Mouse (Mus musculus) frontal cortex, postnatal 25 days (tissue): ENCODE data around the gene Nxn.
A peak's percentile ranks its signal among the peaks of the same experiment; 100 is the strongest.

Experiments used
- DNase-seq, 2 experiments: peaks; one replicate each; pipeline ENCODE4 v3.0.0; 2022; ENCODE audit warnings: low spot score in 2 of 2

The Nxn gene

DNA sequence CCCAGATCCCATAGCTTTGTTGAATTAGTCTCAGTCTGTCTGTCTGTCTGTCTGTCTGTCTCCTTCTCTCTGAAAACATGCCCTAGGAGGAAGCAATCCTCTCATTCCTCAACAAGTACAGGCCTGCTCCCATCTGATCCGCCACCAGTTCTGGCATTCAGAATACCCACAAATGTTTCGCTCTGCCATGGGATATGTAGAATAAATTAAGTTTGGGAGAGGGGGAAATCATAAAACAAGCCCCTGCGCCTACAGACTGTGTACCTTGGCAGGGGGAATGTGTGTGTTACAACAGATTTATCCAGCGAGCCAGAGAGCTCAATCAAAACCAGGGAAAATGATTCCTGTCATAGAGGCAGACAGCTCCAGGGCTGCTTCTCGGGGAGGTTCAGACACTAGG lies 98.1 kb downstream of the Nxn start:
- no peak for DNase-seq

DNA sequence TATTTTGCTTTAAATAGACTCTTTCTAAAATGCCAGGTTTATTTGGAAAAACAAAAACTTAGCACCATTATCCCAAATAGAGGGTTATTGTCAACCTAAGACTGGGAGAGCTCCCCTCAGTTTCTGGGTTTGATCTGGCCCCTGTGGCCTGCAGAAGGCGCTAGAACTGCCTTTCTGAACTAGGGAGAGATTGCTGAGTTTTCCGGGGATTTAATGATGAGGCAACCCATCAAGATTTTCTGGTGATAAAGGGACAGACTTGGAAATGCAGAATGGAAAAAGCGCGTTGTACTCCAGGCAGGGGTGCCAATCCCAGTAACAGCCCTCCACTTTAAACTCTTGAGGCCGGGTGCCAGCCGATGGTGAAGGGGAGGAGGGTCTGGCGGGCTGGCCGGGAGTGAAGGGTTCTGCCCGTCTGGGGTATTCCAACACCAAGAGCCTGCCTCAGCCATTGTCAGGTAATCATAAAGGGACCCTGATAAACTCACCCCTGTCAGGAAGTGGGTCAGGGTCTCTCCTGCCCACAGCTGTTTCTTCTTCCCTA lies 100.4 kb downstream of the Nxn start:
- no peak for DNase-seq

DNA sequence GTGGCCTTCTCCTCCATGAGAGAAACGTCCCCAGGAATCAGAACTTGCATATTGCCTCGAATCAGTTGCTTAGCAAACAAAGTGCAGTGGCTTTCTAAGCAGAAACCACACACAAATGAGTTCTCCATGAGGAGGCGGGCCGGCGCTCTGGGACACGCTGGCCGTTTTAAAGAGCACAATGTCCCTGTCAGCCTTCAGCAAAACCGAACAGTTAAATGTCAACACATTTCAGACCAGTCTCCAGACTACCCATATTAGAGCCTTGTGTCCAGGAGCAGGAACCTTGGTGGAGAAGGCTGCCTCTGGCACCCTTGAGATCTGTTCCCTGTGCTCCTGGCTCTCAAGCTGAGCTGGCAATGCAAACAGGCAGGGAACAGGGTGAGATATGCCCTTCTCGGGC lies 101.7 kb downstream of the Nxn start:
- DNase-seq: no peak

DNA sequence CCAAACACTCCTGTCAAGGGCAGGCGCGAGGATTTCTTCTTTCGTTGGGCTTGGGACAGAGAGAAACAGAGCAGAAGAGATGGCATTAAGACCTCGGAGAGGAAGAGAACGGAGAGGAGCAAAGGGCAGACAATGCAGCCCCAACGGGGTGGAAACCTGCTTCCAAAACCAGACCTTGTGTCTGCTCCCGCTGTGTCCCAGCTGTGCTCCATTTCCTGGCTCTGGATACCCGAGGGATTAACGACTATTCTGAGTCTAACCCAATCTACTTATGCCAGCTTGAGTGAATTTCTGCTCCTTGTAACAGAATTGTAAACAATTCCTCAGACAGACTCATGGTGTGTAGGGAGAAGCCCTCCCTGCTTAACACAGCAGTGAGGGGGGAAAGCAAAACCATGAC lies 104.1 kb downstream of the Nxn start:
- no peak for DNase-seq

DNA sequence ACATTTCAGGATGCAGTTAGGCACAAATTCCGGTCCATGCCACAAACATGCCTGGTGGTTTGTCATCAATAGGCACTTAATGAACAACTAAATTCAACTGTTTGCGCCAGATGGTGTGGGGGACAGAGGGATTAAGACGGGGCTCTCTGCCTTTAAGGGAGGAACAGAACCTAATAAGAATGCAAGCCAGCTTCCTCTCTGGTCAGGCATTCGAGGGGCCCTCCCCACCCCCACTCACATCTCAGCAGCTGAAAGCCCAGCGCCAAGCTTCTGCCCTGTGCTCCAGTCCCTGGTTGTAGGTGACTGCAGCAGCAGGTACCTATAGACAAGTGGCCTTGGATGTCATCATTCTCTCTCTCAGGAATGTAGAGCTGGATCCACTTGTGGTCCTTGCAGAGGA lies 104.9 kb downstream of the Nxn start:
- DNase-seq: no peak

DNA sequence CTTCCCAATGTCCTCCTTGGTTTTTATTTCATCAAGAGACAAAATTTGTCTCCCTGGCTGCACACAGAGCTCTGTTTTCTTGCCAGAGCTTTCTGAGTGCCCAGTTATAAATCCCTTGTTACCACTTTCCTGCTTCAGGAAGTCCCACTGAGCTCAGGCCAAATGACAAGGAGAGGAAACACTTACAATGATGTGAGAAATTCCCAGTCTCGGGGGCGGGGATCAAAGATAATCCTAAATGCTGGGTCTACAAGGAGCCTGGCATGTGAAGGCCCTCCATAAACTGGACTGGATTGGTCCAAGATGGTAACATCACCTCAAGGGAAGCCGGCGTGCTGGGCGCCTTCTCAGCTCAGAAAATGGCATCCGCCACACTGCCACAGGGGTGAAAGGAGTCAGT lies 106.1 kb downstream of the Nxn start:
- no peak for DNase-seq

DNA sequence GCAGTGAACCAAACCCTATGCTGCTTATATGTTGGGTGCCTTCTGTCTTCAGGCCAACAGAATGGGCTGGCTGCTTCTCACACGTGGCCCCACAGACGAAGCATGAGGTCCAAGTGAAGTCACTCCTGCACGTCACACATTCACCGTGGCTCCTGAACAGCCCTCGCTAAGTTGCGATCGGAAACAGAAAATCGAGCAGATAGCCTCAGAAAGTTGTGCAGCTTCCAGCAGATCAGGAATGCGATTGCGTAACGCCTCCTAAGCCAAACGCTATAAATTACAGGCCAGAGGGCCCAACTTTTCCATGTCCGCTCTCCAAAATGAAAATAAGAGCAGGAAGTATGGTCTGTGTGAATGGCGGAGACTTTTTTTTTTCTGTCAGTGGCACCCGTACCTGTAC lies 106.5 kb downstream of the Nxn start:
- no peak for DNase-seq

DNA sequence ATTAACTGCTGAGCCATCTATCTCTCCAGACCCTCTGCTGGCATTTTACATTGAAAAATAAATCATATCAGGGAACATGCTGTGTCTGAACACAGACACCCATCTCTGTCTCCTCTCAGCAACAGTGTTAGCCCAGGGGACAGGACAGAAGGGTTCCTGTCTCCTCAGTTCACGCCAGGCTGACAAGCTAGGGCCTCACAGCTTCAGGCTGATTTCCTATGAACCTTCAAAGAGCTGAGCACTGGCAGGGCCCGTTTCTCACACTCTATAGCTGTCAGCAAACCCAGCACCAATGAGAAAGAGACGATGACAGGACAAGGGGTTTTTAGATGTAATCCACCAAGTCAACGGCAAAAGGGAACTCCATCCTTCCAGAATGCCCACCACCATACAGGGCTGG lies 107.0 kb downstream of the Nxn start:
- DNase-seq: no peak

DNA sequence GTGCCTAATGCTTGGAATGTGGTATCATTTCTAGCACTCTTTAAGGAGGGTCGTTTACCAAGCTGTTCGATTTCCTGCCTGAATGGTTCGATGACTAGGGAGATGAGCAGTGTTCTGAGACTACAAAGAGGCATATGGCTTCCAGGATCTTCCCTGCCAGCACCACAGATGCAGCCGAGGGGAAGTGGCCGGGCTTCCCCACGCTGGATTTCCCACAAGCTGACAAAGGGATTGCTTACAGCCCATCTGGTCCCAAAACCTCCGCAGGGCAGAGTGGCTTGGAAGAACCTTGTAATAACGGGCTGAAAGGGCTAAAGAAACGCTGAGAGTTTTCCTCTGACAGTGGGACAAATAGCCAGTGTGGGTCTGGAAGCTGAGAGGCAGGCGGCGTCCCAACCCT lies 108.6 kb downstream of the Nxn start:
- DNase-seq: no peak

DNA sequence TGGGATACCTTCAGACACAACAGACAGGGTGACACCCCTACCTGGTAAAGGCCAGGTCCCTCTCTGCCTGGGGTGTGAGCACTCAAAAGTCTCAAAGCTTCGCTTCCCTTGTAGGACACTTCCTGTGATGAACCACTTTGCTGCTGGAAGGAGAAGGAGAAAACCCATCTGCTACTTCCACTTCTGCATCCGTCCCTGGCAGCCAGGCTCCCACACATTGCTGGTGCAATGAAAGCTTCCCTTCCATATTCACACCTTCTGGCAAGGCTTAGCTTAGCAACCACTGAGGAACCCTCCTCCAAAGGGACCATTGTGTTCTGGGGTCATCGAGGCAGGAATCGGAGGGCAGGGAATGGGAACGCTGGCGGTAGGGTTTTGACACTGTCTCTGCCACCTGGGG lies 110.3 kb downstream of the Nxn start:
- peak in 1 of 2 experiments; percentile 33 for DNase-seq

DNA sequence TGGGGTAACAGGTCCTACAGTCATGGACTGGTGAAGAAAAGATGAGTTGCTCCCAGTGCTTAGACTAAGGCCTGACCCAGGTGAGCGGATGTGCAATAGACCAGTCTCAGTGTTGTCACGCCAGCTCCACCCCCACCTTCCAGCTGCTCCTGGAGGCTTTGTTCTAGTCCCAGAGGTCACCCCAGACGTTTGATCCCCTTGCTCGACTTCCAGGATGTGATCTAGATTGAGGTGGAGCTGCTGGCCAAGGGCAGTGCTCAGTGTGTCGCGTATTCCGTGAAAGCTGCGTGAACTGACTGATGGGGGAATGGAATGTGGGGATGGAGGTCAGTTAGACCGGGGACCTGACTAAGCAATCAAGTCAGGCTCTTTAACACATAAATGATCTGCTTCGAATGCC lies 111.6 kb downstream of the Nxn start:
- DNase-seq: no peak

DNA sequence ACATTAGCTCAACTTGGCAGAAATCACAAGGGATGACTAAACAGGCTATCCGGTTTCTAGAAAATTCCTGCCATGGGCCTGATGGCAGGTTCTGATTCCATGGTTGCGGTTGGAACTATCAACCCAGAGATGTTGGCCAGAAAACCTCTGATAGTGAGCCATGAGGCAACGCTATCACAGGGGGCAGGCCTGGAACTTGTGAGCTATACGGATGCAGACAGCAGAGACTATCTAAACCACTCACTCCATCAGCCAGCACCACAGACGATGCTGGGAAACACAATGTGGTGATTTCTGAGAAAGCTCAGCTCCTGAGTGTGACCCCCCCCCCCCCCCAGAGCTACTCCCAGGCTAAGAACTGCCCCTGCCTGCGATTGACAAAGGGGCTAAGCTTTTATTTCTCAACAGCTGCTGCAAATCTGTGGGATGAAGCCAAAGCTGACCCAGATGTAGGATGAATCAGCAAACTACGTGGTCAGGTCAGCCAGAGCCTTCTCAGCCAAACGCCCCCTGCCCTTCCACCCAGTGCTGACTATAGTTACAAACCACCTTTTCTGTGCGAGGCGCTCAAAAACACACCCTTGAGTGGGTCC lies 112.3 kb downstream of the Nxn start:
- DNase-seq: no peak

DNA sequence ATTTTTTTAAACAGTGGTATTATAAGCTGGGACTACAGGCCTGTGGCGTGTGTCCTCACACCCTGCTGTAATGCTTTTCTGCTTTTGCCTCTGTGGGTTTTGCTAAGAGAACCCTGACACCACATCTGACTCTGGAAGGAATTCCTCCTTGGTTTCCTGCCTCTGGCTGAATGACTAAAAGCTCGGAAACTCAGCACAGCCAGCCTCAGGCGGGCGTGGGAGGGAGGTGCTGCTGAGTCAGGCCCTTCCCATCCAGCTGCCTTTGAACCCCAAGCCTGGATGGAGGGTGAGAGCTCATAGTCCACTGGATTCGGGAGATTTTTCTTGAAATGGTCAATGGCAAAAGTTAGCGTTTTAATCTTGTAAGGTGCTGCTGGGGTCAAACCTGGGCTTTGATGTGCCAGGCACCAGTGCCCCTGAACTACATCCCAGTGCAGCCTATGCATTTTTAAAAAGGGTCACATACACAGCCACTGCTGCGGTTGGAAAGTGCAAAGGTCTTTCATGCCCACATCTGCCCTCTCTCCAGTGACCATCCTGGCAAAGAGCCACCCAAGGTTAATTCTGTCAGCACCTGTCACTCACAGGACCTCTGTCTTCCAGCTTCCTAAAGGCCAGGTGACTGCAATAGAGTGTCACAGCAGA lies 113.4 kb downstream of the Nxn start:
- DNase-seq: peak in 1 of 2 experiments; percentile 20

DNA sequence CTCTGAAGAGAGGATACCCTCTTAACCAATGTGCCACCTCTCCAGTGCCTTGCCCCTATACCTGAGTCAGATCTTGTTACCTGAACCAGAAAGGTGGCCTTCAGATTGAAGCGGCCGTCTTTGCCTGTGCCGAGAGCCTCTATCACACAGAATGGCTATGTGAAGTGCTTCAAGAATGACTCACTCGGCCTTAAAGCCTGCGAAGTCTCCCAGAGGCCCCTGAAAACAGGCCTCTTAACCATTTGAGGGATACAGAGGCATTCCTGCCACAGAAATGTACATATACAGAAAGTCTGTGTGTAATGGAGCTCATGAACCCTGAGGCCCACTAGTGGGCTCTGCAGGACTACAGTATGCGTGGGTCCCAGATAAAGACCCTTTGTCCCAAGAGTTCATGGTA lies 115.1 kb downstream of the Nxn start:
- DNase-seq: no peak

DNA sequence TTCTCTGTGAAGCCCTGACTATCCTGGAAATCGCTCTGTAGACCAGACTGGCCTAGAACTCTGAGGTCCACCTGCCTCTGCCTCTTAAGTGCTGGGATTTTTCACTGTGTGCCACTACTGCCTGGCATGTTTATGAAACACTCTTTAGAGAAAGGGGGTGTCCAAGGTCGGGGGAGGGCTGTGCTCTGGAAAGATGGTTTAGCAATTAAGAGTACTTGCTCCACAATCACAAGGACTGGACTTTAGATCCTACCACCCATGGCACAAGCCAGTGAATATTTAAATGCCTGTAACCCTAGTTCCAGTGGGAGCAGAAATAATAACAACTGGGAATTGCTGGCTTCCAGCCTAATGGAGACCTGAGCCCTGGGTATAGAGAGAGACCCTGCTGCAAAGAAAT lies 119.0 kb downstream of the Nxn start:
- DNase-seq: no peak

DNA sequence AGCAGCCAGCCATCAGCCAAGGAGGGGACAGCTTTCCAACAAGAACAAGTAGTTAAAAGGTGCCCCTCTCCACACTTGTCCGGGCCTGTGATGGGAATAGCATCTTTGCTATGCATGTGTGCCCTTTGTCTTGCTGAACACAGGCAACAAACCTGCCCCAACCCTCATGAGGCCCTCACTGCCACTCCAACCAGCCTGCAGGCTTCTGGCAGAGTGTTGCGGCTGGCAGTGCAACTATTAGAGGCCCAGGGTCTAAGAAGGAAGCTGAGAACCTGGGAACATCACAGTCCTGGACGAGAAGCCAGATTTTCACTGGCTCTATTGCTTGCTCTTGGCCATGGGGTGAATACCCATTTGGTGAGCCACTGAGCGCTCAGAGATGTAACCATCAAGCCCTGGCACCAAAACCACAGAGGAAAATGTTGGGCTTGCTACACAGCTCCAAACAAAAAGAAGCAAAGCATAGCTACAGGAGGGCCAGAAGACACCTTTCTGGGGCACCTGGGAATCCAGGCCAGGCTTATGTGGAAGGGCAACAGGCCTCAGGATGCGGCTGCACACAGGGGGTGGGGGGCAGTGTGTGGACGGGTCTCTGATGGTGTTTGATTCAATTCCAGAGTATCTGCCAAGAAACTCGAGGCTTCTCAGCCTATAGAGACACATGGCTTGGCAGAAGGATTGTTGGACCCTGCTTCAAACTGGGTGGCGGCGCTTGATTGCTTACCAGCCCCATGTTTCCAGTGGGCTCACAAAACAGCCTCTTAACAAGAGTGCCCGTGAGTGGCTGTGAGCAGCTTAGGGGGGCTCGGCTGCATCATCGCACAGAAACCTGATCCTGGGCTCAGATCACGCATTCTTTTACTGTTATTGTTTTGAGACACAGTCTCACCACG lies 119.7 kb downstream of the Nxn start:
- DNase-seq: no peak

DNA sequence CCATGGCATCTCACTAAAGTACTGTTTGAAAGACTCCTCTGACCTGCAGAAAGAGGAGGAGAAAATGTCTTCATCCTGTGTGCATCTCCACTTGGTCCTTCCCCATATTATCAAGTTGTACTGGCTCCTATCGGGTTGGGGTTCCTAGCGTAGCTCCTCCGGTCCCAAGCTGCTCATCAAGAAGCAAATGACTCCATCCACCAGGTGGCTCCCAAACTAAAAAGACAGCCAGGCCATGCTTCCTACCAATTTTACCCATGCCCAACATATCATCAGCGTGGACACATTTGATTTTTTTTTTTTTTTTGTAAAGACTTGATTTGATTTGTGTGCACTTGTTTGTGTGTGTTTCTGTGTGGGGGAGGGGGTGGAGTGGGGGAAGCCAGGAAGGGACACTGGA lies 126.5 kb downstream of the Nxn start:
- DNase-seq: no peak

DNA sequence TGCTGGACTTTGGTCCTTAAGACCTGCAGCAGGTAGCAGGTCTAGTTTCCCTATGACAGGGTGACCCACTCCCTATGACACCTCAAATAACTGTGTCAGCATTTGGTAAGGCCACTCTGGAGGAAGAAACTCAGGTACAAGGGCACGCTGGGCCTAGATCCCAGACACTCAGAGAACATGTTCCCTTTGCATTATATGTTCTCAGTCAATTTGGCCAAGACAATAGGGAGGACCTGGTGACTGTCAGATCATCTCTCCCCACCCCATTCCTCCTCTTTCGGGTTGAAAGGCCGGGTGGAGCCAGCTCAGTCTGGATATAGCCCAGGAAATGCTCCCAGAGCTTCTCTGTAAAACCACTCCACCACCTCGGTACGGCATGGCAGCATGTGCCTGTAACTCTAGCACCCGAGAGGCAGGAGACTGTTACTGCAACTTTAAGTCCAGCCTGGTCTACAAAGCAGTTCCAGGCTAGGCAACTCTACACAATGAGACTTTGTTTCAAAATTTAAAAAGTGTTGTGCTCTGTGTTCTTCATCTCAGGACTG lies 130.3 kb downstream of the Nxn start:
- DNase-seq: no peak

DNA sequence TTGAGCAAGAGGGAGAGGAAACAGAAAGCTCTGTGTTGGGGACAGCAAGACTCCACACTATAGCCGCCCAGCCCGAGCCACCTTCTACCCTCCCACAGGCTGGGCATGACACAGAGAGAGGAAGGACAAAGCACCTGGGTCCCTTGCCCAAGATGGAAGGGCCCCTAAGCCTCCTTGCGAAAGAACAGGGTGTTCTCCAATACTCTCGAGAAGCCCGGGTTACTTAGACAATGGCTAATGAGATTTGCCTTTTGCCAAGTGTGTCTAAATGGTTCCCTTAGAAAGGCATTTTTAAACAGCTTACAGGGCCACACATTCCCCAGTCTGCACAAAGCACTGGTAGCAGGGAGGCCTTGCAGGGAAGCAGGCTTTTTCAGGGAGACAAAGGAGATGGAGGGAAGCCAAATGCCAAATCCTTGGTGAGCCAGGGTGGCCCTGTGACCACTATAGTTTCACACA lies 130.9 kb downstream of the Nxn start:
- DNase-seq: no peak

DNA sequence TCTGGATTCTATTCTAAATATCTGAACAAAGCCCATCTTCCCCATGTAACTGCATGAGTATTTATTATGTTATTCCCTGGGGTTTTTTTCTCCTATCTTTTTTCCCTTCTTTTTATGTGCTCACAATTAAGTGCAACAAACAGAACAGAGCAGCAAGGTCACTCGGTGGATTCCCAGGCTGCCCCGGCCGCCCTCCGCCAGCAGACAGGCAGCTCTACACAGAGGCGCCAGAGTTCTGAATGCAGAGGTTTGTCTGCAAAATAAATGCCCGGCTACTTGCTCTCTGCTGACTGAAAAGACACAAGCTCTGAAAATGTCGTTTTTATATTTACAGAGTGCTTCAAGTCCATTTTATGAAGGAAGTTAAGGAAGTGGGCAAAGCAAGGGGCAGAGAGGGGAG lies 131.4 kb downstream of the Nxn start:
- DNase-seq: no peak

DNA sequence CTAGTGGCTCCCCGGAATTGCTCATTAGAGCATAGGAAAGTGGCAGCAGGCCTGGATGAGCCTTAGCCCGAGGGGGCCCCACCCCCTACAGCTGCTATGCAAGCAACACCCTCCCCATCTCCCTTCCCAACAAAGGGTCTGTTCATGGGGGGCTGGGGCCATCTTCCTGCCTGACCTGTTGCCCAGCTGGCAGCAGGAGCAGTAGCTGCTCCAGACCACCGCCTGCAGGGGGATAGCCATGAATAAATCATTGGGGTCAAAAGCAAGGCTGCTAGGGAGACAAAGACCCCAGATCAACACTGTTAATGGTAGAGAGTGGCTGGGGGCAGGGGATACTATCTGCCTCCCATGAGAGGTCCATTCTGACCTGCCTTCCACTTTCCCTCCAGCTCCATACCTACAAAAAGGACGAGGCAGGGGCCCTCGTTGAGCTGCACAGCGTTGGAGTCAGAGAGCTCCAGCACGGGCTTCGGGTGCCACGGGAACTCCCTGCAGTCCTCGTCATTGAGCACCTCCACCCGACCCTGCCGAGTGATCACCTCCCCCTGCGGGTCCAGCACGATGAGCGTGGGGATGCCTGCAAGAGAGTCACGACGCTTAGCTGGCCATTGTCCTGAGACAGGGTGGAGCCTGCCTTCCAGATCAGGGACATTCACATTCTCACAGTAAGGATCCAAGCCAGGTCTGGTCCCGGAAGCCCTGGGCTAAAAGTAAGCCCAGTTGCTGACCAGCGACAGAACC lies 136.2 kb downstream of the Nxn start:
- no peak for DNase-seq

DNA sequence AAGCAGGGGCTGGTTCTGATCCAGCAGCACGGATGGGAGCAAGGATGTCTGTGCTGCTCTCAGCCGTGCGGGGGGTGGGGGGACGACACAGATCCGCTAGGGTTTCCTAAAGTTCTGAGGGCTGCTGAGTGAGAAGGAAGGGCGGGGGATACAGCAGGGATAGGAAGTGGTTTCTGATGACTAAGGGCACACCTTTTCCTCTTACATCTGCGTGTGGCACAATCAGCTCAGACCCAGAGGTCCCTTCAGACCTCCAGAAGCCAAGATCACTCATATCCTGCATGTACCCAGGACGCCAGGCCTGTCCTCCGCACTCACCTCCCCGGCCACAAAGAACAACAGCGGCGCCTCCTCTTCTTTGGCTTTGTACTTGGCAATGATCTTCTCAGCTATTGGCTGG lies 137.7 kb downstream of the Nxn start:
- no peak for DNase-seq
